Mouse (Mus musculus) stomach, postnatal 0 days (tissue): Measurements from ENCODE around the gene Alkbh6.

Experiments used
- CTCF ChIP-seq: IDR thresholded peaks from 2 replicates; pipeline ENCODE4 v1.5.1; 2016; ENCODE audit warnings: antibody characterized with exemption, low read depth, mild to moderate bottlenecking, moderate library complexity
- EP300 ChIP-seq: optimal IDR thresholded peaks from 2 replicates; pipeline ENCODE3; 2016; ENCODE audit warnings: antibody characterized with exemption

DNA sequence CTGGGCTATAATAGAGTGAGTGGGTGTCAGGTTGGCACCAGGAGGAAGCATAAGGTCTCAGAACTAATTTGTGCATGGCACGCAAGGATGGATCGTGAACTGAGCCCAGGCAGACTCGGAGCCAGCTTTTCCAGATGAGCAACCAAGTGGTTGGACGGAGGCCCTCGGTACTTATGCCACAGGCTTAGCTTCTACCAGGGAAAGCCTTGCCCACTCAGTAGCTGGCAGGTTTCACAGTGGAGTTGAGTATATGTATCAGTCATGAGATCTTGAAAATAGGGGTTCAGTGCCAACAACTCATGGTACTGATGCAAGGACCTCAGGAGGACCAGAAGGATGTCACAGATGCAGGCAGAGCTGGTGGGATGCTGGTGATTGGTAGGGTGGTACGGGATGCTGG is 27.2 kb downstream of the Alkbh6 start:
- TF ChIP-seq CTCF (no peak), EP300 (no peak)
